Mouse (Mus musculus) thymus, postnatal 0 days (tissue): ENCODE results near the gene Klk1b8. TPM values are rescaled to one million over a fixed set of nuclear protein-coding genes. Genes with fewer than 3 reads are reported as not detected.
A peak's percentile ranks its signal among the peaks of the same experiment; 100 is the strongest.
"Not testable (repeated sequence)": the region's sequence is repeated elsewhere in the genome, so short reads cannot be mapped to it uniquely, and the experiment has no call there.

Experiments used
- DNase-seq: peaks from one replicate; pipeline ENCODE4 v3.0.0-alpha.2; 2015; ENCODE audit warnings: low spot score
- polyA plus RNA-seq: library from polyadenylated mRNA; unstranded; fragments of >200 nt; fragmentation: Nextera tagmentation; extraction: Ambion mirVana; gene quantifications from 2 replicates; pipeline ENCODE4 v1.2.1, GENCODE M21; 2015

The Klk1b8 gene
- 0.60 and 0.72 TPM in 2 replicates for polyA plus RNA-seq

DNA sequence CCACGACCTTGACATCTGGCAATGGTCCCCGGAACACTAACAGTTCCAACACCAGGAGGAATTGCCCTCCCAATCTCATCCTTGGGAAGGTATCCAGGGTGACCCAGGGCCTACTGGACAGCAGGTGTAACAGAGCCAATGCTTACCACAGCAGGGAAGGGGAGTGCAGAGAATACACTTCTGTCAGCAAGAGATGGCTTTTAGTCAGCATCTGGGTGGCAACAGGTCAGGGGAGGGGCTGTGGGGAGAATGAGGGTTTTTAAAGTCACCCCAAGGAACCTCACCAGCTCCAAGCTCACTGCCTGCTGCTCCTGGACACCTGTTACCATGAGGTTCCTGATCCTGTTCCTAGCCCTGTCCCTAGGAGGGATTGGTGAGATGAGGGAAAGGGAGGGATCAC is at the start of gene Klk1b8:
TSS of gene Klk1b8 (plus strand) at position 301 of the 400 bp plus-strand sequence.
- no peak for DNase-seq

DNA sequence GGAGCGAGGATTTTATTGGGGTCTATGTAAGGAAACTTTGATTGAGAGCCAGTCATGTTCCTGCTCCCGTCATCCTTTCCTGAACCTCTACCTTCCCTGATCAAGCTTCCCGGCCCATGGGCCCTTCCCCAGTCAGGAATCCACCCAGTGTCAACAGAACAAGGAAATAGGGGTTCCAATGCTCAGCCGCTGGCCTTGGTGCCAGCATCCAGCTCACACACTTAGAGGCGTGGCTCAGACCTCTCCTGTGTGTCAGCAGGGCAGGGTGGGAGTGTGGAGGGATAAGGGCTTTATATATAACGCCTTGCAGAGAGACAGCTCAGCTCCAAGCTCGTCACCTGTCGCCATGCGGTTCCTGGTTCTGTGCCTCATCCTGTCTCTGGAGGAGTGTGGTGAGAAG is 35.6 kb upstream of the Klk1b8 start:
- no peak for DNase-seq

DNA sequence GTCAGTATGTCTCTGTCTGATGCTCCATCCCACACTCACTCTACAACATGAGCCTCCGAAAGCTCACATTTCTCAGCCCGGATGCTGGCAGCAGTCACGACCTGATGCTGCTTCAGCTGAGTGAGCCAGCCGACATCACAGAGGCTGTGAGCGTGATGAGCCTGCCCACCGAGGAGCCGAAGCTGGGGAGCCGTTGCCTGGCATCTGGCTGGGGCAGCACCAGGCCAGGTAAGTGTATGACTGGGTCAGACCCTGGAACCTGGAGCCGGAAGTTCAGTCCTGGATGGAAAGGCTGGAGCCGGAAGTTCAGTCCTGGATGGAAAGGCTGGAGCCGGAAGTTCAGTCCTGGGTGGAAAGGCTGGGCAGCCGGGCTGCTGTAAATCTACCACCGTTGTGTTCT is 32.0 kb upstream of the Klk1b8 start:
- DNase-seq: no peak

DNA sequence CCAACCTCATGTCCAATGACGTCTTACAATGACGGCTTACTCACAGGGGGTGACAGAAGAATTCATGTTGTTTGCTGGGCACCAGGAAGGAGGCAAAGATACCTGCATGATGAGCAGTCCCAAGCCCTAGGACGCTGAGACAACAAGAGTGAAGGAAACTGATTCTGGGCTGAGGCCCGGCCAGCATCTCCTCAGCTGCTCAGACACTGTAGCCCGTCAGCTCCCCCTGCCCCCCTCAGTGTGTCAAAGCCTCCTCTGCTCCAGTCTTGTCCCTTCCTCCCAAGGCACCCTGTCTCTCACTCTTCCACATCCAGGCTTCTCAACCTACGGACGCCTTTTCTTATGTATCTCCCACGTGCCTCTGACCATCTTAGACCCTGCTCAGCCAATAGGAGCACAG is 31.6 kb upstream of the Klk1b8 start:
- DNase-seq: no peak

DNA sequence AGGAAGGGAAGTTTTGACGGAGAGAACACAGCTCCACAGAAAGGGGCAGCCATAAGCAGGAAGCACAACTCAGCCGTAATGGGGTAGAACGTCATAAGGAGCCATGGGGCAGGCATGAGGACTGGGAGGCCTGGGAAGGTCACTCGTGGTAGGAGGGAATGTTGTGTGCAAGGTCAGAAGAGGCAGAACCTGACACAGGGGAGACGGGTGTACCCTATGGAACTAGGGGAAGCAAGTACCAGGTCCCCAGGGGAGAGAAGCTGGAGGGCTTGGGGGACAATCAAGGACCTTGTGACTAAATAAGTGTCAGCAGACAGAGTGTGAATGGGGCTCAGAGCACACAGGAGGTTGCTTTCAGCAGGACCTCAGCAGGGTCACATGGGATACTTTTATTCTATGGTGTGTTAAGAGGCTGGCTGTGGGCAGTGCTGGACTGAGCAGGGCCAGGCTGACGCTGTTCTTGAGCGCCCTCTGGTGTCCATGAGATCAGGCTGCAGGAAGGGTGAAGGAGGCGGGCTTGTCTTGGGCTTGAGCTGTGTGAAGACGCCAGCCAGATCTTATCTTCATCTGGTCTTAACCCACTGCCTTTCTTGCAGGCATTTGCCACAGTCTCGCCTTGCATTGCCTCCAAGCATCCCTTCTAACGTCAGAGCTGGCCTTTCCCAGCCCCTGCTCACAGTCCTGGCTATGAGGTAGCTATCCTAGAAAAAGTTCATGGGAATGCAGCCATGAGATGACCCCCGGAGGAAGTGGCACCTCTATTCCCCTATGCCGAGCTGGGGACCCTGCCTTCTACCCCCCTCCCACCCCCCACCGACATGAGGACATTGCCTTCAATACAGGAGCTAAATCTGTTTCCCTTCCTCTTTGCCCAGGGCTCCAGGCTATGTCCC is 30.7 kb upstream of the Klk1b8 start:
- DNase-seq: peak; percentile 50

DNA sequence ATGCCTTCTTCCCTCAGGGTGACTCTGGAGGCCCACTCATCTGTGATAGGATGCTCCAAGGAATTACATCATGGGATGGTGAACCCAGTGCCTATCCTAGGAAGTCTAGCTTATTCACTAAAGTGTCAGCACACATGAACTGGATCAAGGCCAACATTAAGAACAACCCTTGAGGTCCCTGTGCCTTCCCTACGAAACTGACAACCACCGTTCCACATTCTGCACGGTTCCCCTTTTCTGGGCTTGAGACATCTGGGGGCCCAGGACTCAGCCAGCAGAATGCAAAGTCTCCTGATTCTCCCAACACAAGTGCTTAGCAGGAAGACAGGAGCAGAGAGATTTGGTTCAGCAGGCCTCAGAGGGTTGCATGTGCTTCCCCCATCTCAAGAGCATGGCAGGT is 29.9 kb upstream of the Klk1b8 start:
- DNase-seq: no peak

DNA sequence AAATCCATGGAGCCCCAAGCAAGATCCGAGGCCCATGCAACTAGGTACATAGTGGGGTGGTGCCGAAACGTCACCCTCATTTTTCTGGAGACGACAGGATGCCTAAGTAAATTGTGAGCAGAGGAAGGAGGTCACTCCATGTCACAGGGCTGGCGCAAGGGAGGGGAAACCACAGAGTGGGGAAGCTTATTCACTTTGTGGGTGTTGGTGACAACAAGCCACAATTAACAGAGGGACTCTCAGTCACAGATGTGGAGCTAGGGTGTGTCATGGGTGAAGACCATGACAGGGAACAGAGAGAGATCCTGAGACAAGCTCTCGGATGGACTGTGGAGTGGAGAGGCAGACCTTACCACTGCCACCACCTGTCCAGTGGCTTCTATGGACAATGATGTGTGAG is 29.4 kb upstream of the Klk1b8 start:
- DNase-seq: no peak

DNA sequence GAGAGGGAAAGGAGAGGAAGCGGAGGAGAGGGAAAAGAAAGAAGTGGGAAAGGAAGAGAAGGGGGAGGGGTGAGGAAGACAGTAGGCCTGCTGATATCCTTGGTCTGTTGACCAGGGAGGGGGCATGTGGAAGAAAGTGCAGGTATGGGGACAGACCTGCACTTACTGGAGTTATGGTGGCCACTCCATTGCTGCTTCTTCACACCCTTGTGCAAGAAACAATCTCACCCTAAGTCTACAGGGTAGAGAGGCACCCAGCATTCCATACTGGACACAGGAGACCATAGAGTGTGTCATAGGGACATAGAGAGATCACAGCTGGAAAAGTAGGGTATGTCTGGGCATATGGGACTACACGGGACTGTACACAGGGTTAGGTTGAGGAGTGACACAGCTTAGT is 28.5 kb upstream of the Klk1b8 start:
- DNase-seq: no peak

DNA sequence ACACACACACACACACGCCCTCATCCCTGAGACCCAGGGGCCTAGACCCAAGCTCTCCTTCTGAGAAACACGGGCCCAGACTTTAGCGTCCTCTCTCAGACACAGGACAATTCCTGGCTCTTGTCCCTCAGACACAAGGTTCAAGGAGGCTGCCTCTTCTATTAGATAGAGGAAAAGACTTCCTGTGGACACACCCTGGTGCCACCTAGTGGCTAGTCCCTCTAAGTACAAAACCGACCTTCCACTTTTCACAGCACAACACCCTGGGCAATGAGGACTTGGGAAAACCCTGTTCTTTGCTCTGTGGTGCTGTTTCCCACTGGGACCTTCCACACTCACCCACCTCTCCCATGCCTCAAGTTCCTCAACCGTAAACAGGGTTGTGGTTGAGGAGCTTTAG is 24.5 kb upstream of the Klk1b8 start:
- peak; percentile 19 for DNase-seq

DNA sequence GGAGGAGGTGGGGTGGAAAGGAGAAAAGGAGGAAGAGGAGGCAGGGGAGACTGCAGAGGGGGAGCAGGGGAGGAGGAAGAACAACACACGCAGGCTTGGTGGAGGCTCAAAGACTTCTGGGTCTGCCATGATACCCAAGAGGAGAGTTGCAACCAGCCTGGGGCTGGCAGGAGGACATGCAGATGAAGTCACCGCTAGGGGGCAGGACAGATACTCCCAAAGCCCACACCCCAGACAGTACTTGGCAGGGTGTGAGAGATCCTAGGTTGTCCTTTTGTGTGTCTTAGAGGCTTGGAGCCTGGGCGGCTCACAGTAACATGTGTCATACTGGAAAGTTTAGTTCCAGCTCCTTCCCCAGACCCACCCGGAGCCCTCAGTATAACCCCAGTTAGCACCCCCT is 21.9 kb upstream of the Klk1b8 start:
- peak; percentile 24 for DNase-seq

DNA sequence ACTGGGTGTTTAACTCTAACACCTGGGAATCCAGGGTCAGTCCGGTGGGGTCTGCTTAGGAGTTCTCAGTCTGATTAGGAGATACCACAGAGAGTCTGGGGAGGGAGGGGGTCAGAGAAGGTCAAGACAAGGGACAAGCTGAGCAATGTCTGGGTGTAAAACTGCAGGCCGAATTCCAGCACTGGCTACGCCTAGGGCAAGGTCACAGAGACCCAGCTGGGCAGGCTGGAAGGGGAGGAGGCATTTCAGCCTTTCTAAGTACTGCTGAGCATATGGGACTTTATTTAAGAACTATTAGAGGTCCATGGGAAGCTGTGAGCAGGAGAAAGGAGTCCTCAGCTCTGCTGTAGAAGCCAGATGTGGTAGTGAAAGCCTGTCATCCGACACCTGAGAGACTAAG is 18.1 kb upstream of the Klk1b8 start:
- no peak for DNase-seq

DNA sequence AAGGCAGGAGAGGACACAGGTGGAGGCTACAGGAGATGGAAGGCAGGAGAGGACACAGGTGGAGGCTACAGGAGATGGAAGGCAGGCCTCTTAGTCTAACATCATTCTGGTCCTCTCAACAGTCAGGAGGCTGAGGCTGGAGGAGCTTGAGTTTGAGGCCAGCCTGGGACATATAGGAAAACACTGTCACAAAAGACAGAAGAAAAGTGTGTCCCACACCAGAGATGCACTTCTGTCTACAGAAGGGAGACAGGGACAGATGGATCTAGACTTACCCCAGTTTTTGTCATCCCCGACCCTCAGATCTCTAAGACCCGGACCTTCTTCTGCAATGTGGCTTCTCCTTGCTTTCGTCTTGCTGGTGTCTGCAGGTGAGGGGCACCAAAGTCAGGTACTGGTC is 17.0 kb upstream of the Klk1b8 start, which contains the start of gene Klk15:
TSS of gene Klk15 (plus strand) at position 301 of the 400 bp plus-strand sequence.
- no peak for DNase-seq

DNA sequence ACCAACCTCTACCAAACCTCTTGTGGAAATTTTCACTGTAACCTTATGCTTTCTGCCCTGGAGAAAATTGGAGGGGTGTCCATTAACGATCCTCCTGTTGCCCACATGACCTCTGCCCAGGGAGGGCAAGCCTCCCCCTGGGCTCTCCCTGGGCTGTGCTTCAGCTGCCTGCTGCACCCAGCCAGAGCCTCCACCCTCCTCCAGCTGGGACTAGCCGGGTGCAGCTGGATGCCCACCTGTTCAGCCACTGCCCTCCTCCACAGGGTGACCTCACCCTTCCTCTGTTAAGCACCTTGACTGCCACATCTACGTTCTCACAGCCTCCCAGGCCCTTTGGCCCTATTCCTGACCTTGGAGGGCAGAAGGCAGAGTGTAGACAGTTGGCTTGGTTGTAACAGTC is 15.7 kb upstream of the Klk1b8 start:
- DNase-seq: no peak

DNA sequence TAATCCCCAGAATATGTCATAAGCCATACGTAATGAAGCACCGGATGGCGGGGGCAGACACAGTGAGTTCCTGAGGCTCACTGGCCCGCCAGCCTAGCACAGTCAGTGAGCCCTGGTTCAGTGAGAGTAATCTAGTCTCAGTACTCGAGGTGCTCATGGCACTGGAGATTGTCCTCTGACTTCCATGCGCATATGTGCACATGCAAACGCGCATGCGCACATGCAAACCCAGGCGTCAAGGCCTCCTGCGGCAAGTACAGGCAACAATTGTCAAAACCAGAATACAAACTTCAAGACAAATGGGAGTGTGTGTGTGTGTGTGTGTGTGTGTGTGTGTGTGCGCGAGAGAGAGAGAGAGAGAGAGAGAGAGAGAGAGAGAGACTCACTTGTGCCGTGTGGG is 13.9 kb upstream of the Klk1b8 start:
- DNase-seq: no peak

DNA sequence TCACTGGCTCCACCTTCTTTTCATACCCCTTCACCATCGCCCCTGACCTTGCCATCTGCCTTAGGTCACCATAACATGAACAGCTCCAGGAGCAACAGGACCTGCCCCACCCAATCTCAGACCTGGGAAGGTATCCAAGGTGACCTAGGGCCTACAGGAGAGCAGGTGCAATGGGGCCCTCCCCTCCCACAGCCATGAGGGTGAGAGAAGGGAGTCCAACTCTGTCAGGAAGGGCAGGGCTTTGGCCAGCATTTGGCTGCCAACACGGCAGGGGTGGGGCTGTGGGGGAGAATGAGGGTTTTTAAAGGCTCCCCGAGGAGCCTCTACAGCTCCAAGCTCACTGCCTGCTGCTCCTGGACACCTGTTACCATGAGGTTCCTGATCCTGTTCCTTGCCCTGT is 8.2 kb upstream of the Klk1b8 start:
- not testable (repeated sequence) for DNase-seq

DNA sequence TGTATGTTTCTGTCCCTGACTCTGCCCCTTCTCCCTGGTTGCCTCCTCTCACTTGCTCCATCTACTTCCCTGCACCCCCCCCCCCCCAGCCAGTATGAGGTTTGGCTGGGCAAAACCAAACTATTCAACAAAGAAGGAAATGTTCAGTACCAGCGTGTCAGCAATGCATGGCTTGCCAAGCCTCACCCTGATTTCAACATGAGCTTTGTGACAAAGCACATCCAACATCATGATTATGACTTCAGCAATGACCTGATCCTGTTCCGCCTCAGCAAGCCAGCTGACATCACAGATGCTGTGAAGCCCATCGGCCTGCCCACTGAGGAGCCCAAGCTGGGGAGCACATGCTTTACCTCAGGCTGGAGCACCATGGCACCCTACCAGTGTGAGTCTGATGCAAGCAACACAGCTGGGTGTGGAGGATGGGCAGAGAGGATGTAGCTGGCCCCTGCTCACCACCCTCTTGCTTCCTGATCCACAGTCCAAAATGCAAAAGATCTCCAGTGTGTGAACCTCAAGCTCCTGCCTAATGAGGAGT is 5.7 kb upstream of the Klk1b8 start:
- DNase-seq: no peak

DNA sequence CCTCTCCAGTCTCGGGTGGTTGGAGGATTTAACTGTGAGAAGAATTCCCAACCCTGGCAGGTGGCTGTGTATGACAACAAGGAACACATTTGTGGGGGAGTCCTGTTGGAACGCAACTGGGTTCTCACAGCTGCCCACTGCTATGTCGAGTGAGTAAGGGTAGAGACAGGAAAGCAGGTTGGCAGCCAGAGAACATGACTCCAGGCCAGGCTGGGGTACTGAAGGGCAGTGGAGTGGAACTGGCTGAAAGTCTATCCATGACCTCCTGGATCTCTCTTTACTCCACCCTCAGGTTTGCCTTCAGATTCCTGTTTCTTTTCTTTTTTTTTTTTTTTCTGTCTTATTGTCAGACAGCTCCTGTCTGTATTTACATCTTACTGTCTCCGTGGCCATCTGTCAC is 2.2 kb downstream of the Klk1b8 start:
- DNase-seq: no peak

DNA sequence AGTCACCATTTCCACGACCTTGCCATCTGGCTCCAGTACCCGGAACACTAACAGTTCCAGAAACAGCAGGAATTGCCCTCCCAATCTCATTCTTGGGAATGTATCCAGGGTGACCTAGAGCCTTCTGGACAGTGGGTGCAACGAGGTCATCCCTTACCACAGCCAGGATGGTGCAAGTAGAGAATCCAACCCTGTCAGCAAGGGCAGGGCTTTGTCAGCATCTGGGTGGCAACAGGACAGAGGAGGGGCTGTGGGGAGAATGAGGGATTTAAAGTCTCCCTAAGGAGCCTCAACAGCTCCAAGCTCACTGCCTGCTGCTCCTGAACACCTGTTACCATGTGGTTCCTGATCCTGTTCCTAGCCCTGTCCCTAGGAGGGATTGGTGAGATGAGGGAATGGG is 16.0 kb downstream of the Klk1b8 start, which contains the start of gene Klk1b1:
TSS of gene Klk1b1 (plus strand) at position 301 of the 400 bp plus-strand sequence.
- no peak for DNase-seq

DNA sequence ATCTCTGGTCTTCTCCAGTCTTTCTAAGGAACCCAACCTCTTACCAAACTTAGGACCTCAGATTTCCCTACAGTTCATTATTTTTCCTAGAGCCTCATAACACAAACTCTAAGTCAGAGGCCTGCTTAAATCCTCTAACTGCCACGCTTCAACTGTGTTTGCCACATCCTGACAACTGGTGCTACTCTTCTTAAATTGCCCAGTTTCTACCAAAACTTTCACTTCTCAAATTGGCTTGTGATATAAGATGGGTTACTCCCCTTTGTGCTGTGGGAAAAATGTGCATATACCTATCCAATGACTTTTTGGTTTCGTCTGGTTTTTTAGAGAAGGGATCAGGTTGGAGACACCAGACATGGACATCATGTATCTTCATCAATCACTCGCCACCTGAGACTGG is 16.6 kb downstream of the Klk1b8 start:
- no peak for DNase-seq

DNA sequence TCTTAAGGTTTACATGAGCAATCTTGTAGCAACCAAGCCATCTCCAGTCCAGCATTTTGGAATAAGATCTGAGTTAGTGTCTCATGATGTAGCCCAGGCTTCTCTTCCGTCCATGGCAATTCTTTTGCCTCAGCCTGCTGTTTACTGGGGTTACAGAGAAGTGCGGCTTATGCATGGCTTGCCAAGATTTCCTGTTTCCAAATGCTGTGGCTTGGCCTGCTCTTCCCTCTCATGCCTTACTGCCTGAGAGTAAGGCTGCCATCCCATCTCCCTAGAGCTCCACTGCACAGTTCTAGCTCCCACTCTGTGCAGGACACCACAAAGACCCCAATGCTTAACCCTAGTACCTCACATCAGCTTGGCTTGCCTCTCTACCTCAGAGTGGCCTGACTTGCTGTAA is 17.1 kb downstream of the Klk1b8 start:
- no peak for DNase-seq

DNA sequence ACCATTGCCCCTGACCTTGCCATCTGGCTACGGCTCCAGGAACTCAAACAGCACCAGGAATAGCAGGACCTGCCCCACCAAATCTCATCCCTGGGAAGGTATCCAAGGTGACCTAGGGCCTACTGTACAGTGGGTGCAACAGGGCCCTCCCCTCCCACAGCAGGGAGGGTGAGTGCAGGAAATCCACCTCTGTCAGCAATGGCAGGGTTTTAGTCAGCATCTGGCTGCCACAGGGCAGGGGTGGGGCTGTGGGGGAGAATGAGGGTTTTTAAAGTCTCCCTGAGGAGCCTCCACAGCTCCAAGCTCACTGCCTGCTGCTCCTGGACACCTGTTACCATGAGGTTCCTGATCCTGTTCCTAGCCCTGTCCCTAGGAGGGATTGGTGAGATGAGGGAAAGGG is 25.3 kb downstream of the Klk1b8 start, which contains the start of gene Klk1b9:
TSS of gene Klk1b9 (plus strand) at position 301 of the 400 bp plus-strand sequence.
- not testable (repeated sequence) for DNase-seq

DNA sequence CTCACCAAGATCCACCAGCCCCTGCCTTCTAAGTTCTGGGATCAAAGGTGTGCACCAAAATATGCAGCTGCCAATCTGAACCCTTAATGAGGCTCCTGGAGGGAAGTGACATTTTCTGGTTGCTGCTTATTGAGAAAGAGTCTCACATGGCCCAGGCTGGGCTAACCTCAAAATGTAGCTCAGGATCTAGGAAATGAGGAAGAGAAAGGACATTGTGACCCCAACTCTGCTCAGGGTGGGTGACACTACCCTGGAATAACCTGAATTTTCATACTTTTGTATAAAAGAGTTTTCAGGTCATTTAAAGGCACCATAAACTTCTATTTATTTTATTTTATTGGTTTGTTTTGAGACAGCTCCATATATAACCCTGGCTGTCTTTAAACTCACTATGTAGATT is 35.2 kb downstream of the Klk1b8 start:
- DNase-seq: no peak

DNA sequence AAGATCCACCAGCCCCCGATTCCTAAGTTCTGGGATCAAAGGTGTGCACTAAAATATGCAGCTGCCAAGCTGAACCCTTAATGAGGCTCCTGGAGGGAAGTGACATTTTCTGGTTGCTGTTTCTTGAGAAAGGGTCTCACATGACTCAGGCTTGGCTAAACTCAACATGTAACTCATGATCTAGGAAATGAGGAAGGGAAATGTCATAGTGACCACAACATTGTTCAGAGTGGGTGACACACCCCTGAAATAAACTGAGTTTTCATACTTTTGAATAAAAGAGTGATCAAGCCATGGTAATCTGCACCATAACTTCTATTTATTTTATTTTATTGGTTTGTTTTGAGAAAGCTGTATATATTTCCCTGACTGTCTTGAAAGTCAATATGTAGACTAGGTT is 44.4 kb downstream of the Klk1b8 start:
- DNase-seq: not testable (repeated sequence)
